Comparison of ENCODE assay signal across 21 mouse cellular contexts in genomic region chr8:123467476-123467875, GRCm38 (mm10). TPM values are rescaled to one million over a fixed set of nuclear protein-coding genes. Genes with fewer than 3 reads are reported as not detected.
A peak's percentile ranks its signal among the peaks of the same experiment; 100 is the strongest.
DNase-seq lines count a peak whose midpoint lies in the region; ATAC-seq and TF ChIP-seq lines count a peak whose summit lies in the region.
"Had no signal": no experiment of that assay in that cellular context is flagged by ENCODE, and none has a peak within 500 bp of the region (broad histone marks: within the 10 kb centered on the region; RNA-seq: fewer than 3 reads in every experiment).

No protein-coding gene starts in this region.

- no peaks in the 10 kb centered on the region for H3K27me3 ChIP-seq in CH12.LX (replicated peaks)
- H3K27me3 ChIP-seq in MEL (ENCODE audit: control insufficient read depth in 1 of 2, insufficient read depth in 2 of 2, low read length in 2 of 2), result no peaks in the 10 kb centered on the region
- H3K27me3 ChIP-seq in hindbrain, embryonic 12.5 days, result peaks cover 5% of the 10 kb centered on the region; the same call in 1 of the 2 replicates
- H3K27me3 ChIP-seq: forebrain, embryonic 13.5 days; hindbrain, embryonic 13.5 days had no signal

- in situ Hi-C loops in CH12.LX (cut with MboI; ENCODE audit: low pct_ligation_motif_present, low pct_unique_long_range_greater_than_20kb, low sequenced_read_pairs), result no loop called here

- H3K4me1 ChIP-seq in CH12.LX (ENCODE audit: control insufficient read depth in 1 of 2, insufficient read depth in 2 of 2) (peaks cover 5 to 19% of the 10 kb centered on the region in 2 experiments), MEL (ENCODE audit: control insufficient read depth in 1 of 2, insufficient read depth in 2 of 2, low read length in 2 of 2) (no peaks in the 10 kb centered on the region)
- H3K4me1 ChIP-seq in hindbrain, embryonic 12.5 days, result no peaks in the 10 kb centered on the region
- H3K4me1 ChIP-seq: forebrain, embryonic 13.5 days; heart, embryonic 10.5 days; hindbrain, embryonic 13.5 days had no signal

- DNase-seq in CH12.LX (ENCODE audit: extremely low read depth) (no peak), MEL (ENCODE audit: low read depth, low spot score) (peak; percentile 76)
- DNase-seq in cerebellum, postnatal 36 days, result no peak
- DNase-seq in kidney, postnatal 25 days, result no peak
- DNase-seq: adrenal gland, postnatal 10 days; cerebellum, adult 11 months; cerebellum, adult 9-10 months; cerebellum, postnatal 25 days; gastrocnemius, adult 2 months; gastrocnemius, postnatal 36 days; heart, adult 11 months; heart, postnatal 10 days; heart, postnatal 4 days; kidney, adult 11 months had no signal

- dilution Hi-C loops in CH12.LX (cut with MboI; ENCODE audit: extremely low pct_ligation_motif_present, extremely low pct_unique_long_range_greater_than_20kb, low sequenced_read_pairs), result no loop called here

- TF ChIP-seq CTCF in CH12.LX (conservative IDR thresholded peaks at IDR 0.05 in 1 of 2, IDR thresholded peaks at IDR 0.05 in 1 of 2; ENCODE audit: low read depth in 2 of 2, low read length in 2 of 2), result no peak
- TF ChIP-seq CTCF in MEL (IDR thresholded peaks at IDR 0.05 in 2 of 3, conservative IDR thresholded peaks at IDR 0.05 in 1 of 3; ENCODE audit: control insufficient read depth in 1 of 3, insufficient read depth in 1 of 3, low read depth in 2 of 3, low read length in 3 of 3, poor library complexity in 1 of 3, severe bottlenecking in 1 of 3), result no peak

- 0 out of 2 replicates have a peak, but pooled peaks have one; percentile 14 for ATAC-seq in megakaryocyte progenitor cell, adult 5-6 weeks (replicated peaks; ENCODE audit: poor library complexity)
- no peak for ATAC-seq in hindbrain, embryonic 12.5 days (ENCODE audit: low FRiP score)
- ATAC-seq: forebrain, embryonic 13.5 days; hindbrain, postnatal 0 days had no signal

- 0 out of 2 replicates have a peak overlapping the region, but pooled peaks have one; percentile 30 for H3K9ac ChIP-seq in CH12.LX (ENCODE audit: insufficient read depth, low read depth)
- H3K9ac ChIP-seq in MEL (ENCODE audit: control insufficient read depth, low read depth, low read length, poor library complexity, severe bottlenecking), result peak overlapping the region; percentile 55
- H3K9ac ChIP-seq in hindbrain, embryonic 12.5 days, result no peak overlapping the region
- H3K9ac ChIP-seq: forebrain, embryonic 13.5 days; hindbrain, embryonic 13.5 days had no signal

- H3K36me3 ChIP-seq in CH12.LX (replicated peaks in 1 of 2; ENCODE audit: control insufficient read depth in 1 of 2, insufficient read depth in 1 of 2, low read length in 1 of 2) (peaks cover 0 to 14% of the 10 kb centered on the region in 2 experiments), MEL (ENCODE audit: control insufficient read depth in 1 of 2, insufficient read depth in 2 of 2, low read length in 2 of 2) (peaks cover 0 to 4% of the 10 kb centered on the region in 2 experiments; a peak in 2 of 4 replicates)
- peaks cover 12% of the 10 kb centered on the region for H3K36me3 ChIP-seq in hindbrain, embryonic 12.5 days

- no peak overlapping the region for H3K4me2 ChIP-seq in CH12.LX (ENCODE audit: insufficient read depth, low read depth, poor library complexity, severe bottlenecking)
- no peak overlapping the region for H3K4me2 ChIP-seq in hindbrain, embryonic 12.5 days (replicated peaks)
- H3K4me2 ChIP-seq: forebrain, embryonic 13.5 days; hindbrain, embryonic 13.5 days had no signal

- no peak for TF ChIP-seq RAD21 in CH12.LX (IDR thresholded peaks at IDR 0.05; ENCODE audit: low read depth, low read length)
- TF ChIP-seq RAD21 in MEL (IDR thresholded peaks at IDR 0.05; ENCODE audit: low read depth, low read length), result no peak

- H3K79me2 ChIP-seq in CH12.LX (replicated peaks; ENCODE audit: control insufficient read depth, extremely low read depth, insufficient read depth, poor library complexity, severe bottlenecking), result no peaks in the 10 kb centered on the region
- H3K79me2 ChIP-seq in MEL (ENCODE audit: control insufficient read depth, insufficient read depth, low read length, poor library complexity), result no peaks in the 10 kb centered on the region

- TF ChIP-seq POLR2A in CH12.LX (IDR thresholded peaks at IDR 0.05; ENCODE audit: low read depth, low read length) (no peak), MEL (IDR thresholded peaks at IDR 0.05; ENCODE audit: control insufficient read depth in 1 of 2, insufficient read depth in 1 of 2, low read depth in 1 of 2, low read length in 2 of 2, poor library complexity in 1 of 2) (no peak)

- H3K27ac ChIP-seq in CH12.LX (ENCODE audit: insufficient read depth, low read depth) (no peak overlapping the region), MEL (ENCODE audit: control insufficient read depth, low read depth, low read length) (peak overlapping the region; percentile 64; the same call in 1 of the 2 replicates)
- H3K27ac ChIP-seq in hindbrain, embryonic 12.5 days, result no peak overlapping the region
- H3K27ac ChIP-seq: embryonic facial prominence, embryonic 10.5 days; forebrain, embryonic 13.5 days; gastrocnemius, adult 2 months; heart, embryonic 10.5 days; hindbrain, embryonic 13.5 days; hindbrain, postnatal 0 days had no signal

- 77% methylated on average over 3 of the region's 3 CpGs for WGBS in hindbrain, embryonic 12.5 days

- 0 out of 2 replicates have a peak, but pooled peaks have one; percentile 5 for TF ChIP-seq EP300 in CH12.LX (IDR thresholded peaks at IDR 0.05; ENCODE audit: low read length)
- TF ChIP-seq EP300 in MEL (IDR thresholded peaks at IDR 0.05; ENCODE audit: low read depth in 1 of 2, low read length in 2 of 2), result no peak

- H3K9me3 ChIP-seq in CH12.LX (replicated peaks; ENCODE audit: low read length) (peaks cover 5% of the 10 kb centered on the region), MEL (replicated peaks; ENCODE audit: insufficient read depth, low read length) (no peaks in the 10 kb centered on the region)
- H3K9me3 ChIP-seq in hindbrain, embryonic 12.5 days (replicated peaks), result no peaks in the 10 kb centered on the region
- H3K9me3 ChIP-seq: embryonic facial prominence, embryonic 10.5 days; forebrain, embryonic 13.5 days; heart, embryonic 10.5 days; hindbrain, embryonic 13.5 days had no signal

- H3K4me3 ChIP-seq in CH12.LX (replicated peaks in 1 of 3; ENCODE audit: low read depth in 2 of 3, low read length in 2 of 3, poor library complexity in 1 of 3) (no peak overlapping the region), MEL (ENCODE audit: control insufficient read depth in 1 of 2, insufficient read depth in 1 of 2, low read depth in 2 of 2, low read length in 2 of 2) (peak overlapping the region in 1 of 2 experiments; percentile 8; a peak in 1 of 4 replicates)
- no peak overlapping the region for H3K4me3 ChIP-seq in hindbrain, embryonic 12.5 days
- H3K4me3 ChIP-seq: embryonic facial prominence, embryonic 10.5 days; forebrain, embryonic 13.5 days; gastrocnemius, adult 2 months; heart, embryonic 10.5 days; hindbrain, embryonic 13.5 days had no signal

RNA-seq across cellular contexts. Expression of gene Afg3l1, which starts 10.2 kb away (rescaled TPM):
- total RNA-seq in CH12.LX (2012; rRNA removed) (36.0 and 36.2 TPM in 2 replicates), CH12.LX (2014; rRNA removed) (16.4 and 20.3 TPM in 2 replicates), MEL (2012; rRNA removed) (27.5 and 31.0 TPM in 2 replicates)
- polyA plus RNA-seq in CH12.LX (2012; ENCODE audit: insufficient read length, low read depth) (47.6 and 48.0 TPM in 2 replicates), MEL (2012; ENCODE audit: insufficient read depth in 1 of 2, insufficient read length in 2 of 2, low read depth in 1 of 2, low replicate concordance in 2 of 2, missing spikeins in 1 of 2) (10 to 100 TPM in 1 of 2 experiments, not detected in 1; 68.4 TPM)
- 12.1 and 16.1 TPM in 2 replicates for total RNA-seq in megakaryocyte progenitor cell, adult 5-6 weeks (2015)
- 20.9 and 21.9 TPM in 2 replicates for total RNA-seq in megakaryocyte progenitor cell, adult 5-6 weeks (2017)
- 64.7 and 66.5 TPM in 2 replicates for polyA plus RNA-seq in hindbrain, embryonic 12.5 days (2016; fragmentation: Nextera tagmentation; extraction: Ambion mirVana)

RNA-seq across cellular contexts. Expression of gene Def8, which starts 44.1 kb away (rescaled TPM):
- 19.9 and 20.9 TPM in 2 replicates for total RNA-seq in CH12.LX (2012; rRNA removed)
- 16.8 and 17.9 TPM in 2 replicates for total RNA-seq in CH12.LX (2014; rRNA removed)
- 22.4 and 23.3 TPM in 2 replicates for polyA plus RNA-seq in CH12.LX (2012; ENCODE audit: insufficient read length, low read depth)
- total RNA-seq in MEL (2012; rRNA removed), result 23.8 and 26.0 TPM in 2 replicates
- polyA plus RNA-seq in MEL (2012; ENCODE audit: insufficient read depth in 1 of 2, insufficient read length in 2 of 2, low read depth in 1 of 2, low replicate concordance in 2 of 2, missing spikeins in 1 of 2), result 10 to 100 TPM in 1 of 2 experiments, not detected in 1; 34.0 TPM
- 30.0 and 33.6 TPM in 2 replicates for total RNA-seq in megakaryocyte progenitor cell, adult 5-6 weeks (2015)
- 47.5 and 63.1 TPM in 2 replicates for total RNA-seq in megakaryocyte progenitor cell, adult 5-6 weeks (2017)
- 40.1 and 42.5 TPM in 2 replicates for polyA plus RNA-seq in hindbrain, embryonic 12.5 days (2016; fragmentation: Nextera tagmentation; extraction: Ambion mirVana)

RNA-seq across cellular contexts. Expression of gene Dbndd1, which starts 47.8 kb away (rescaled TPM):
- 0.38 and 0.55 TPM in 2 replicates for total RNA-seq in CH12.LX (2012; rRNA removed)
- total RNA-seq in CH12.LX (2014; rRNA removed), result not detected in 2 replicates
- 2.1 and 2.5 TPM in 2 replicates for polyA plus RNA-seq in CH12.LX (2012; ENCODE audit: insufficient read length, low read depth)
- total RNA-seq in MEL (2012; rRNA removed), result 0.29 and 0.73 TPM in 2 replicates
- polyA plus RNA-seq in MEL (2012; ENCODE audit: insufficient read depth in 1 of 2, insufficient read length in 2 of 2, low read depth in 1 of 2, low replicate concordance in 2 of 2, missing spikeins in 1 of 2), result 1 to 10 TPM in 1 of 2 experiments, not detected in 1; 4.2 TPM
- total RNA-seq in megakaryocyte progenitor cell, adult 5-6 weeks (2015), result not detected in 2 replicates
- total RNA-seq in megakaryocyte progenitor cell, adult 5-6 weeks (2017), result not detected in 2 replicates
- polyA plus RNA-seq in hindbrain, embryonic 12.5 days (2016; fragmentation: Nextera tagmentation; extraction: Ambion mirVana), result 48.0 and 48.8 TPM in 2 replicates
- total RNA-seq: gastrocnemius, adult 2 months; gastrocnemius, postnatal 36 days; heart, postnatal 10 days; heart, postnatal 4 days had no signal

RNA-seq across cellular contexts. Expression of gene Gas8, which starts 51.2 kb away (rescaled TPM):
- 15.2 and 18.5 TPM in 2 replicates for total RNA-seq in CH12.LX (2012; rRNA removed)
- 6.0 and 8.3 TPM in 2 replicates for total RNA-seq in CH12.LX (2014; rRNA removed)
- 22.0 and 28.7 TPM in 2 replicates for polyA plus RNA-seq in CH12.LX (2012; ENCODE audit: insufficient read length, low read depth)
- total RNA-seq in MEL (2012; rRNA removed), result 12.5 and 14.4 TPM in 2 replicates
- polyA plus RNA-seq in MEL (2012; ENCODE audit: insufficient read depth in 1 of 2, insufficient read length in 2 of 2, low read depth in 1 of 2, low replicate concordance in 2 of 2, missing spikeins in 1 of 2), result 100 to 1,000 TPM in 1 of 2 experiments, 10 to 100 TPM in 1; 20.8 to 179 TPM
- total RNA-seq in megakaryocyte progenitor cell, adult 5-6 weeks (2015), result 3.1 and 3.2 TPM in 2 replicates
- total RNA-seq in megakaryocyte progenitor cell, adult 5-6 weeks (2017), result 17.2 and 18.0 TPM in 2 replicates
- polyA plus RNA-seq in hindbrain, embryonic 12.5 days (2016; fragmentation: Nextera tagmentation; extraction: Ambion mirVana), result 41.7 and 44.6 TPM in 2 replicates

RNA-seq across cellular contexts. Expression of gene Tubb3, which starts 56.3 kb away (rescaled TPM):
- total RNA-seq in CH12.LX (2012; rRNA removed) (1.8 and 3.1 TPM in 2 replicates), CH12.LX (2014; rRNA removed) (1.3 and 2.2 TPM in 2 replicates), MEL (2012; rRNA removed) (0.69 TPM in 2 replicates)
- polyA plus RNA-seq in CH12.LX (2012; ENCODE audit: insufficient read length, low read depth) (1.8 and 2.6 TPM in 2 replicates), MEL (2012; ENCODE audit: insufficient read depth in 1 of 2, insufficient read length in 2 of 2, low read depth in 1 of 2, low replicate concordance in 2 of 2, missing spikeins in 1 of 2) (1 to 10 TPM in 1 of 2 experiments, not detected in 1; 1.4 TPM)
- 0.15 TPM in 1 of 2 replicates, not detected in the other for total RNA-seq in megakaryocyte progenitor cell, adult 5-6 weeks (2015)
- 0.17 TPM in 1 of 2 replicates, not detected in the other for total RNA-seq in megakaryocyte progenitor cell, adult 5-6 weeks (2017)
- polyA plus RNA-seq in hindbrain, embryonic 12.5 days (2016; fragmentation: Nextera tagmentation; extraction: Ambion mirVana), result 1,043 and 1,050 TPM in 2 replicates
- total RNA-seq: gastrocnemius, adult 2 months had no signal

Comparison
In these comparisons a context has a peak if more than half of its experiments do, and no peak if none do; other contexts are left out.
1. Of the 35 proteins assayed by ChIP-seq in both MEL and CH12.LX: peak only in MEL: ETS1, MAFK and SIN3A; only in CH12.LX: EP300; in both: none; in neither: 31.